Mouse (Mus musculus) forebrain, postnatal 0 days (tissue): ENCODE measurements around the gene Lef1. TPM values are rescaled to one million over a fixed set of nuclear protein-coding genes. Genes with fewer than 3 reads are reported as not detected.

Experiments used
- ATAC-seq: fragments of 200-750 bp; cut with Nextera tagmentation; 2 replicates; pipeline ENCODE4 v1.8.0; 2017; ENCODE audit warnings: mild to moderate bottlenecking, moderate library complexity
- DNase-seq: peaks from one replicate; pipeline ENCODE4 v3.0.0-alpha.2; 2015
- H3K27ac ChIP-seq: fragments of 300-500 bp; sonication (generic); 2 replicates; pipeline ENCODE4 v1.5.1; 2014; ENCODE audit warnings: low read depth, mild to moderate bottlenecking, antibody characterized with exemption, low read length, moderate library complexity, mixed read lengths
- H3K27me3 ChIP-seq: fragments of 300-500 bp; sonication (generic); 2 replicates; pipeline ENCODE4 v1.6.1; 2014; ENCODE audit warnings: mild to moderate bottlenecking, low read length, mixed read lengths; ENCODE audit not compliant: insufficient read depth
- H3K36me3 ChIP-seq: fragments of 300-500 bp; sonication (generic); 2 replicates; pipeline ENCODE4 v1.6.1; 2014; ENCODE audit warnings: mild to moderate bottlenecking, moderate library complexity; ENCODE audit not compliant: insufficient read depth
- H3K4me1 ChIP-seq: fragments of 300-500 bp; sonication (generic); 2 replicates; pipeline ENCODE4 v1.6.1; 2014; ENCODE audit warnings: antibody characterized with exemption; ENCODE audit not compliant: insufficient read depth
- H3K4me2 ChIP-seq: fragments of 300-500 bp; sonication (generic); 2 replicates; pipeline ENCODE4 v1.6.1; 2014; ENCODE audit warnings: low read depth, mild to moderate bottlenecking, moderate library complexity
- H3K4me3 ChIP-seq: fragments of 300-500 bp; sonication (generic); 2 replicates; pipeline ENCODE4 v1.5.1; 2014; ENCODE audit warnings: low read depth, low read length, mixed read lengths
- H3K9ac ChIP-seq: fragments of 300-500 bp; sonication (generic); 2 replicates; pipeline ENCODE4 v1.6.1; 2014; ENCODE audit warnings: mild to moderate bottlenecking
- H3K9me3 ChIP-seq: fragments of 300-500 bp; sonication (generic); 2 replicates; pipeline ENCODE4 v1.6.1; 2016; ENCODE audit warnings: low read length
- CTCF ChIP-seq: sonication (generic); IDR thresholded peaks from 2 replicates; pipeline ENCODE4 v1.5.1; 2016; ENCODE audit warnings: antibody characterized with exemption, control low read depth, low read depth
- WGBS: fragments of 180-500 bp; shearing (Covaris S2); extraction: QIAGEN DNeasy Blood & Tissue Kit; methylation state at CpG from one replicate; pipeline ENCODE4 v1.1.7; 2014; 5-methylcytosine and 5-hydroxymethylcytosine counted together
- polyA plus RNA-seq: library from polyadenylated mRNA; unstranded; fragments of >200 nt; fragmentation: Nextera tagmentation; extraction: Ambion mirVana; gene quantifications from 2 replicates; pipeline ENCODE4 v1.2.1, GENCODE M21; 2015
- total RNA-seq: library from RNA; depleted of rRNA; stranded (reverse); fragments of >200 nt; gene quantifications from 2 replicates; pipeline ENCODE4 v1.2.3, GENCODE M21; 2014

The Lef1 gene
- total and polyA plus RNA-seq, 2 experiments from 2014 or later: 12.1 to 15.3 TPM

DNA sequence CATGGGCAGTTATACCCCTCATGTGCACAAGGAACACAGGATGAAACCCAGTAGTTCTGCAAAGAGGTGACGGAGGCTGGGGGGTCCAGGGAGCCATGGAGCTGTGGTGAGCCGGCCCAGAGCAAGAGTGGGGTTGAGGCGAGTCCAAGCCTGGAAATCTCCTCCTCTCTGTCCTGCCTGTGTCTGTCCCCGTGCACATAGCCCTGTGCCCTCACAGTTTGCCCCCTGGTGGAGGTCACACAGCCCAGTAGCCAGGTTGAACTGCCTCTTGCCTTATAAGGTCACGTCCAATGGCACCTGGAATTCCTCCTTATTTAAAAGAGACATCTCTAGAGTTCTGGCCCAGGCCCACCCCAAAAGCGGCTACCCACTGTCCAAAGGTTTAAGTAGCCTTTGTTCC lies 137.2 kb downstream of the Lef1 start:
- Histone ChIP-seq H3K4me2 (no peak overlapping the region), H3K9me3 (no peaks in the 10 kb centered on the region), H3K4me1 (no peaks in the 10 kb centered on the region), H3K27ac (no peak overlapping the region), H3K36me3 (no peaks in the 10 kb centered on the region), H3K4me3 (no peak overlapping the region), H3K27me3 (no peaks in the 10 kb centered on the region), H3K9ac (no peak overlapping the region)
- no peak for DNase-seq
- 89% methylated on average over 6 of the region's 6 CpGs for WGBS
- no peak for ATAC-seq
- 0 out of 2 replicates have a peak, but pooled peaks have one; percentile 15 for TF ChIP-seq CTCF

GRCm38 (mm10) chr3:131247851-131248250 lies 137.6 kb downstream of the Lef1 start:
- Histone ChIP-seq H3K4me3 (no peak overlapping the region), H3K27ac (no peak overlapping the region), H3K36me3 (no peaks in the 10 kb centered on the region), H3K9me3 (no peaks in the 10 kb centered on the region), H3K4me2 (no peak overlapping the region), H3K27me3 (no peaks in the 10 kb centered on the region), H3K4me1 (no peaks in the 10 kb centered on the region), H3K9ac (no peak overlapping the region)
- DNase-seq (no peak), ATAC-seq (no peak)
- TF ChIP-seq CTCF: no peak
- WGBS: 80% methylated on average over 5 of the region's 5 CpGs

- Histone ChIP-seq H3K9me3 (no peaks in the 10 kb centered on the region), H3K27me3 (no peaks in the 10 kb centered on the region), H3K9ac (no peak overlapping the region), H3K4me2 (no peak overlapping the region), H3K36me3 (no peaks in the 10 kb centered on the region), H3K4me1 (no peaks in the 10 kb centered on the region), H3K27ac (no peak overlapping the region), H3K4me3 (no peak overlapping the region)
- ATAC-seq (no peak), DNase-seq (no peak)
- TF ChIP-seq CTCF: no peak
- 84% methylated on average over 10 of the region's 10 CpGs for WGBS
Observed at GRCm38 (mm10) chr3:131248444-131248843, 138.2 kb downstream of the Lef1 start.

GRCm38 (mm10) chr3:131250283-131250682 lies 140.0 kb downstream of the Lef1 start:
- no peak for TF ChIP-seq CTCF
- Histone ChIP-seq H3K9ac (no peak overlapping the region), H3K27me3 (no peaks in the 10 kb centered on the region), H3K4me2 (no peak overlapping the region), H3K4me1 (no peaks in the 10 kb centered on the region), H3K27ac (no peak overlapping the region), H3K36me3 (no peaks in the 10 kb centered on the region), H3K4me3 (no peak overlapping the region), H3K9me3 (no peaks in the 10 kb centered on the region)
- no peak for DNase-seq
- no peak for ATAC-seq
- WGBS: 92% methylated on average over 2 of the region's 2 CpGs

DNA sequence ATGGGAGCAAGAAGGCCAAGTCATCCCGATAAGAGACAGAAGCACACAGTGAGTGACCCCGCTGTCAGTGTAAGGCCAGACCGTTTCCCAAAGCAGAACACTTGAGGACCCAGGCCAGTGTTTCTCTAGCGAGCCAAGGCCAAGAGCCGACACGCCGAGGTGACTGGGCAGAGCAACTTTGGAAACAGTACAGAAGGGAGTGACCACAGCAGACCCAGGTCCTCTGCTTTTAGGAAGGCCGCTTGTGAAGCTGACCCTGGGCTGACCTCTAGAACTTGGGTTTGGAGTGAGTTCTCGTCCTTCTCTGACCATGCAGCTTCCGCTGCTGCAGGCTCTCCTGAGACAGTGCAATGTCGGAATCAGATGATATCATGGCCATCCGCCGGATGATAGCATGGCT lies 140.7 kb downstream of the Lef1 start:
- no peak overlapping the region for H3K4me2 ChIP-seq
- DNase-seq (no peak), ATAC-seq (no peak)
- H3K27ac ChIP-seq: no peak overlapping the region
- no peaks in the 10 kb centered on the region for H3K9me3 ChIP-seq
- H3K4me1 ChIP-seq: no peaks in the 10 kb centered on the region
- H3K27me3 ChIP-seq: no peaks in the 10 kb centered on the region
- H3K9ac ChIP-seq: no peak overlapping the region
- H3K4me3 ChIP-seq: no peak overlapping the region
- H3K36me3 ChIP-seq: no peaks in the 10 kb centered on the region
- WGBS: 94% methylated on average over 13 of the region's 13 CpGs
- no peak for TF ChIP-seq CTCF

- WGBS: 93% methylated on average over 7 of the region's 7 CpGs
- Histone ChIP-seq H3K4me2 (no peak overlapping the region), H3K27me3 (no peaks in the 10 kb centered on the region), H3K27ac (no peak overlapping the region), H3K4me3 (no peak overlapping the region), H3K36me3 (no peaks in the 10 kb centered on the region), H3K9ac (no peak overlapping the region), H3K4me1 (no peaks in the 10 kb centered on the region), H3K9me3 (no peaks in the 10 kb centered on the region)
- ATAC-seq (no peak), DNase-seq (no peak)
- no peak for TF ChIP-seq CTCF
Observed at GRCm38 (mm10) chr3:131251601-131252000, 141.3 kb downstream of the Lef1 start.

- no peaks in the 10 kb centered on the region for H3K9me3 ChIP-seq
- no peaks in the 10 kb centered on the region for H3K27me3 ChIP-seq
- DNase-seq (no peak), ATAC-seq (no peak)
- no peak overlapping the region for H3K4me3 ChIP-seq
- no peaks in the 10 kb centered on the region for H3K36me3 ChIP-seq
- H3K27ac ChIP-seq: no peak overlapping the region
- no peak overlapping the region for H3K9ac ChIP-seq
- H3K4me1 ChIP-seq: no peaks in the 10 kb centered on the region
- WGBS: 96% methylated on average over 4 of the region's 4 CpGs
- TF ChIP-seq CTCF: no peak
- no peak overlapping the region for H3K4me2 ChIP-seq
Observed at GRCm38 (mm10) chr3:131254991-131255390, 144.7 kb downstream of the Lef1 start.
